Mouse (Mus musculus): ENCODE data around the gene Ulk1.

DNA sequence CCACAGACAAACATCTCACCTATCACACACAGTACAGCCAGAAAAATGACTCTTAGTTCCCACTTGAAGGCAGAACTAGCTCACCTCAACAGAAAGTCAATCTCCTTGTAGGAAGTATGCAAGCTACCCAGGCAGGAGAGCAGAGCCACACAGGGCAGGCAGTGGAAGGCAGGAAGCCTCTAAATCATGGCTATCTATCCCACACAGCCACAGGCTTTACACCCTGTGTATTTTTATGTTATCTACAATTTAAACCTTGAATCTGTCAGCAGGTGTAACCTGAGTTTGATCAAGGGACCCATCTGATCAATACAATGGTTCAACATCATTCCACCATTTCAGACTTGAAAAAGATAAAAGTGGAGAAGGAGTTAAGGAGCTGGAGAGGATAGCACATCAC lies 7.1 kb downstream of the Ulk1 start:
- TF ChIP-seq CTCF (IDR thresholded peaks at IDR 0.05; ENCODE audit: insufficient read depth, low read depth, low read length) (no peak), POLR2A (IDR thresholded peaks at IDR 0.05; ENCODE audit: insufficient read depth, low read depth, low read length) (no peak)

Measured in olfactory bulb, adult 2 months (tissue).